Mouse (Mus musculus) midbrain, embryonic 16.5 days (tissue): ENCODE results near the gene Sez6l. TPM values are rescaled to one million over a fixed set of nuclear protein-coding genes. Genes with fewer than 3 reads are reported as not detected.
A peak's percentile ranks its signal among the peaks of the same experiment; 100 is the strongest.

ENCODE experiments used
- ATAC-seq: fragments of 200-750 bp; cut with Nextera tagmentation; 2 replicates; pipeline ENCODE4 v1.8.0; 2017; ENCODE audit warnings: moderate TSS enrichment
- H3K27ac ChIP-seq: fragments of 300-500 bp; sonication (generic); 2 replicates; pipeline ENCODE4 v1.5.1; 2014; ENCODE audit warnings: mild to moderate bottlenecking, low read length, mixed read lengths
- H3K27me3 ChIP-seq: fragments of 300-500 bp; sonication (generic); 2 replicates; pipeline ENCODE4 v1.6.1; 2014; ENCODE audit warnings: low read depth, low read length, mixed read lengths; ENCODE audit not compliant: control insufficient read depth, insufficient read depth
- H3K36me3 ChIP-seq: fragments of 300-500 bp; sonication (generic); 2 replicates; pipeline ENCODE4 v1.6.1; 2014; ENCODE audit warnings: mild to moderate bottlenecking, low read length, moderate library complexity, mixed read lengths; ENCODE audit not compliant: control insufficient read depth, insufficient read depth
- H3K4me1 ChIP-seq: fragments of 300-500 bp; sonication (generic); 2 replicates; pipeline ENCODE4 v1.6.1; 2014; ENCODE audit warnings: mild to moderate bottlenecking, low read length, mixed read lengths; ENCODE audit not compliant: control insufficient read depth, insufficient read depth
- H3K4me2 ChIP-seq: fragments of 300-500 bp; sonication (generic); 2 replicates; pipeline ENCODE4 v1.6.1; 2014; ENCODE audit warnings: mild to moderate bottlenecking, low read length, mixed read lengths
- H3K4me3 ChIP-seq: fragments of 300-500 bp; sonication (generic); 2 replicates; pipeline ENCODE4 v1.5.1; 2014; ENCODE audit warnings: low read depth, mild to moderate bottlenecking, low read length, moderate library complexity, mixed read lengths
- H3K9ac ChIP-seq: fragments of 300-500 bp; sonication (generic); 2 replicates; pipeline ENCODE4 v1.6.1; 2014; ENCODE audit warnings: low read depth, low read length, mixed read lengths
- H3K9me3 ChIP-seq: fragments of 300-500 bp; sonication (generic); replicated peaks from 2 replicates; pipeline ENCODE4 v1.6.1; 2014; ENCODE audit warnings: mild to moderate bottlenecking, low read length, mixed read lengths; ENCODE audit not compliant: control insufficient read depth, poor library complexity, severe bottlenecking
- WGBS: fragments of 180-500 bp; shearing (Covaris S2); extraction: QIAGEN DNeasy Blood & Tissue Kit; methylation state at CpG from one replicate; pipeline ENCODE4 v1.1.7; 2014; 5-methylcytosine and 5-hydroxymethylcytosine counted together
- polyA plus RNA-seq: library from polyadenylated mRNA; unstranded; fragments of >200 nt; fragmentation: Nextera tagmentation; extraction: Ambion mirVana; gene quantifications from 2 replicates; pipeline ENCODE4 v1.2.1, GENCODE M21; 2015

Sez6l gene
- polyA plus RNA-seq, 1 experiment from 2014 or later, result 72.9 TPM

DNA sequence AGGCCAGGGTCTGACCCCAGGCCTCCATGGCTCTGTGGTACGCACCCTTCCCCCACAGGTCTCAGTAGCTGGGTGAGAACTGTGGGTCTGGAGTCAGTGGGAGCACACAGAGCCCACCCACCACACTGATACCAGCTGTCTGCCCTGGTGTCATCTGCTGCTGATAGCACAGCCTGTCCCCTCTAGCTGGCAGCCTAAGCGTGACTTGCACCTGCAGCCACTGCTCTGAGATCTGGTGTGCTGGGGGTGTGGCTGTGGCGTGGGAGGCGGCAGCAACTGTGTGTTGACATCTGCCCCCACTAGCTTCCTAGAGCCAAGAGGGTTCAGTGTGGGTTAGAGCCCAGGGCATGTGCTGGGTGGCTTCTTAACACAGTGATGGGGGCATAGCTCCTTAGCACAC, 200.9 kb downstream of the Sez6l start:
- Histone ChIP-seq H3K27ac (no peak overlapping the region), H3K36me3 (peaks cover 15% of the 10 kb centered on the region; the same call in 1 of the 2 replicates), H3K4me1 (peaks cover 23% of the 10 kb centered on the region), H3K4me3 (no peak overlapping the region), H3K9ac (no peak overlapping the region), H3K9me3 (no peaks in the 10 kb centered on the region), H3K27me3 (no peaks in the 10 kb centered on the region), H3K4me2 (no peak overlapping the region)
- WGBS, result 89% methylated on average over 4 of the region's 4 CpGs
- ATAC-seq, result no peak

DNA sequence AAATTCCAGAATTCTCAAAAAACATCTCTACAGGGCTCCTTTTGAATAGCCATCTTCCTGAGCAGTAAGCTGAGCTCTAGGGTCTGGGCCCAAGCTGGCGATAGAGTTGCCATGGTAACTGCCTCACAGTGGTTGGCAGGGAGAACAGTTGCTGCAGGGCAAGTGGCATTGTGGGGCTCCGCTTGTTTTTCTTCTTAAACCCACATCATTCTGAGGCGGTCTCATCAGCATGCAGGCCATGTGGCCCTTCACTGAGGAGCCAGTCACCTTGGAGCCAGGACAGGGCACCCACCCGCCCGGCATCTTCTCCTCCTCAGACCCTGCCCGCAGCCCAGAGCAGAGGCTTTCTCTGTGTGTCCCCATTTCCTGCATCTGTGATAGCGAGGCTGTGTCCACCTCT, 205.1 kb downstream of the Sez6l start:
- WGBS, result 8% methylated on average over 7 of the region's 7 CpGs

DNA sequence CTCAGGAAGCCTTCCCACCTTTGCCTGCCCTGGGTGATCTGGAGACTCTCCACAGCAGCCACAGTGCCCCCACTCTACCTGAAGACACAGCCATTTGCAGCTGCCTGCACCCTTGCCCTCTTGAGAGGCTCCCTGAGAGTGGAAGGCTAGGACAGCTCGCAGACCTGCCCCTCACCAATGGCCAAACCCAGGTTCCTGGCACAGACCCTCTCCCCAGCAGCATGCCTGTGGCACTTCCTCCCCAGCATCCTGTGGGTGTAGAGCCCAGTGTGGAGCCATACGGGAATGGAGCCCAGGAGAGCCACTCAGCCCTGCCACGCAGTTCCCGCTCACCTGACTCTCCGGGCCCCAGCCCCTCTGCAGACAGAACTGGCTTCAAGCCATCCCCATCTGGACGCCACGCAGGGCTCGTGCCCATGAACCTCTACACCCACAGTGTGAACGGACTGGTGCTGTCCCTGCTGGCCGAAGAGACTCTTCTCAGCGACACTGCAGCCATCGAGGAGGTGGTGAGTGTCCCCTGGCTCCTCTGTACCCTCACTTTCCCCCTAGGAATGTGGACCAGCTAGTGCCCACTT, 206.7 kb downstream of the Sez6l start:
- no peak overlapping the region for H3K4me2 ChIP-seq

More for the DNA sequence above, 205.1 kb downstream of the Sez6l start:
- Histone ChIP-seq H3K4me3 (no peak overlapping the region), H3K4me2 (peak overlapping the region; percentile 15), H3K9me3 (no peaks in the 10 kb centered on the region), H3K4me1 (peaks cover 33% of the 10 kb centered on the region), H3K36me3 (peaks cover 18% of the 10 kb centered on the region; the same call in 1 of the 2 replicates), H3K27me3 (no peaks in the 10 kb centered on the region), H3K9ac (peak overlapping the region; percentile 43), H3K27ac (peak overlapping the region; percentile 94)
- peak; percentile 91 for ATAC-seq

DNA sequence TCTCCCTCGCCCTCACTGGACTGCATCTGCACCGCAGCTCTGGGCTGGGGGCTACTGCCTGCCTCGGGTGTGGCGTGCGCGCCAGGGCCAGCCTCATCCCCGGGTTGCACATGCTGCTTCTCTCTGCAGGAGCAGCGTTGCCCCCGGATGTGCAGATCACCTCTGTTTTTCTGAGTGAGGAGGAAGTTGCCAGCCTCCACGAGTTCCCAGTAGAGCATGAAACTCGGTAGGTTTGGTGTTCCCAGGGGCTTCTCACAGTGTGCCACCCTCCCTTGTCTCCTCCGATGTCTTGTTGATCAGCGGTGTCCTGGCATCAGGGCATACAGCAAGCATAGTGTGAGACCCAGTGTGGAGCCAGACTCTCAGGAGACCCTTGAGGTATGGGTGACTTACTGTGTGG, 207.7 kb downstream of the Sez6l start:
- Histone ChIP-seq H3K9ac (no peak overlapping the region), H3K9me3 (no peaks in the 10 kb centered on the region), H3K27me3 (no peaks in the 10 kb centered on the region), H3K4me2 (no peak overlapping the region), H3K36me3 (peaks cover 17% of the 10 kb centered on the region), H3K4me1 (peaks cover 33% of the 10 kb centered on the region), H3K27ac (no peak overlapping the region; the same call in 1 of the 2 replicates), H3K4me3 (no peak overlapping the region)
- 79% methylated on average over 13 of the region's 13 CpGs for WGBS
- no peak for ATAC-seq

More for the DNA sequence above, 206.7 kb downstream of the Sez6l start:
- no peak overlapping the region for H3K4me3 ChIP-seq
- 78% methylated on average over 12 of the region's 12 CpGs for WGBS
- H3K27ac ChIP-seq, result peak overlapping the region; percentile 94
- H3K9me3 ChIP-seq, result no peaks in the 10 kb centered on the region
- H3K4me1 ChIP-seq, result peaks cover 33% of the 10 kb centered on the region
- H3K27me3 ChIP-seq, result no peaks in the 10 kb centered on the region
- ATAC-seq, result no peak
- peaks cover 13% of the 10 kb centered on the region; the same call in 1 of the 2 replicates for H3K36me3 ChIP-seq
- peak overlapping the region; percentile 28; the same call in 1 of the 2 replicates for H3K9ac ChIP-seq

Other genes with a start within 250 kb of the Sez6l start
- gene Srrd, start 234.1 kb downstream of the Sez6l start, polyA plus RNA-seq, result 51.7 and 56.8 TPM in 2 replicates
- 41.8 and 45.6 TPM in 2 replicates for gene Hps4, start 234.1 kb downstream of the Sez6l start, polyA plus RNA-seq
- 0.17 and 0.29 TPM in 2 replicates for gene Gm6583, start 221.2 kb downstream of the Sez6l start, polyA plus RNA-seq
- 58.8 and 66.2 TPM in 2 replicates for gene Asphd2, start 182.3 kb downstream of the Sez6l start, polyA plus RNA-seq
- gene Gm6588, start 127.8 kb downstream of the Sez6l start, polyA plus RNA-seq, result 1.0 and 1.6 TPM in 2 replicates